Mouse (Mus musculus): ENCODE measurements around the gene Sh3bgrl2. TPM values are rescaled to one million over a fixed set of nuclear protein-coding genes. Genes with fewer than 3 reads are reported as not detected.
A peak's percentile ranks its signal among the peaks of the same experiment; 100 is the strongest.

Sh3bgrl2 gene
- polyA plus RNA-seq, 1 experiment, result 6.2 TPM

- Histone ChIP-seq H3K27ac (ENCODE audit: insufficient read depth, low read depth, low read length) (no peak overlapping the region), H3K27me3 (ENCODE audit: control insufficient read depth, insufficient read depth, low read length) (no peaks in the 10 kb centered on the region), H3K36me3 (ENCODE audit: control insufficient read depth, insufficient read depth, low read length) (no peaks in the 10 kb centered on the region), H3K4me3 (ENCODE audit: low read depth, low read length) (no peak overlapping the region), H3K4me1 (ENCODE audit: control insufficient read depth, insufficient read depth, insufficient read length, low read length) (peaks cover 24% of the 10 kb centered on the region; the same call in 1 of the 2 replicates)
- no peak for TF ChIP-seq POLR2A (IDR thresholded peaks at IDR 0.05; ENCODE audit: low read depth, low read length)
- TF ChIP-seq CTCF (IDR thresholded peaks at IDR 0.05; ENCODE audit: extremely low read depth, insufficient read length, insufficient replicate concordance, low read depth, low read length), result no peak
- 54% methylated on average over 2 of the region's 2 CpGs for WGBS
Observed at GRCm38 (mm10) chr9:83537510-83537909, 10.6 kb upstream of the Sh3bgrl2 start.

- TF ChIP-seq CTCF (IDR thresholded peaks at IDR 0.05; ENCODE audit: extremely low read depth, insufficient read length, insufficient replicate concordance, low read depth, low read length) (no peak), POLR2A (IDR thresholded peaks at IDR 0.05; ENCODE audit: low read depth, low read length) (no peak)
- WGBS, result 53% methylated on average over 15 of the region's 15 CpGs
Observed at GRCm38 (mm10) chr9:83537921-83538536, 10.1 kb upstream of the Sh3bgrl2 start.

GRCm38 (mm10) chr9:83539809-83540491 is 8.2 kb upstream of the Sh3bgrl2 start:
- peak overlapping the region; percentile 67 for H3K27ac ChIP-seq (ENCODE audit: insufficient read depth, low read depth, low read length)
- 70% methylated on average over 14 of the region's 14 CpGs for WGBS
- H3K4me1 ChIP-seq (ENCODE audit: control insufficient read depth, insufficient read depth, insufficient read length, low read length), result peaks cover 15% of the 10 kb centered on the region; the same call in 1 of the 2 replicates
- no peaks in the 10 kb centered on the region for H3K27me3 ChIP-seq (ENCODE audit: control insufficient read depth, insufficient read depth, low read length)
- H3K36me3 ChIP-seq (ENCODE audit: control insufficient read depth, insufficient read depth, low read length), result no peaks in the 10 kb centered on the region
- TF ChIP-seq POLR2A (IDR thresholded peaks at IDR 0.05; ENCODE audit: low read depth, low read length) (no peak), CTCF (IDR thresholded peaks at IDR 0.05; ENCODE audit: extremely low read depth, insufficient read length, insufficient replicate concordance, low read depth, low read length) (no peak)
- H3K4me3 ChIP-seq (ENCODE audit: low read depth, low read length), result no peak overlapping the region

More at GRCm38 (mm10) chr9:83537921-83538536, 10.1 kb upstream of the Sh3bgrl2 start:
- Histone ChIP-seq H3K27me3 (ENCODE audit: control insufficient read depth, insufficient read depth, low read length) (no peaks in the 10 kb centered on the region), H3K4me3 (ENCODE audit: low read depth, low read length) (no peak overlapping the region), H3K36me3 (ENCODE audit: control insufficient read depth, insufficient read depth, low read length) (no peaks in the 10 kb centered on the region), H3K4me1 (ENCODE audit: control insufficient read depth, insufficient read depth, insufficient read length, low read length) (peaks cover 24% of the 10 kb centered on the region; the same call in 1 of the 2 replicates), H3K27ac (ENCODE audit: insufficient read depth, low read depth, low read length) (no peak overlapping the region)

- TF ChIP-seq CTCF (IDR thresholded peaks at IDR 0.05; ENCODE audit: extremely low read depth, insufficient read length, insufficient replicate concordance, low read depth, low read length) (no peak), POLR2A (IDR thresholded peaks at IDR 0.05; ENCODE audit: low read depth, low read length) (no peak)
- Histone ChIP-seq H3K4me3 (ENCODE audit: low read depth, low read length) (no peak overlapping the region), H3K36me3 (ENCODE audit: control insufficient read depth, insufficient read depth, low read length) (no peaks in the 10 kb centered on the region), H3K4me1 (ENCODE audit: control insufficient read depth, insufficient read depth, insufficient read length, low read length) (peaks cover 12% of the 10 kb centered on the region; the same call in 1 of the 2 replicates), H3K27ac (ENCODE audit: insufficient read depth, low read depth, low read length) (peak overlapping the region; percentile 67), H3K27me3 (ENCODE audit: control insufficient read depth, insufficient read depth, low read length) (no peaks in the 10 kb centered on the region)
- WGBS, result 31% methylated on average over 4 of the region's 4 CpGs
Observed at GRCm38 (mm10) chr9:83540492-83540857, 7.7 kb upstream of the Sh3bgrl2 start.

- Histone ChIP-seq H3K27me3 (ENCODE audit: control insufficient read depth, insufficient read depth, low read length) (no peaks in the 10 kb centered on the region), H3K4me3 (ENCODE audit: low read depth, low read length) (no peak overlapping the region), H3K4me1 (ENCODE audit: control insufficient read depth, insufficient read depth, insufficient read length, low read length) (peaks cover 16% of the 10 kb centered on the region; the same call in 1 of the 2 replicates), H3K36me3 (ENCODE audit: control insufficient read depth, insufficient read depth, low read length) (no peaks in the 10 kb centered on the region), H3K27ac (ENCODE audit: insufficient read depth, low read depth, low read length) (peak overlapping the region; percentile 67)
- 37% methylated on average over 3 of the region's 3 CpGs for WGBS
- TF ChIP-seq POLR2A (IDR thresholded peaks at IDR 0.05; ENCODE audit: low read depth, low read length) (no peak), CTCF (IDR thresholded peaks at IDR 0.05; ENCODE audit: extremely low read depth, insufficient read length, insufficient replicate concordance, low read depth, low read length) (no peak)
Observed at GRCm38 (mm10) chr9:83540975-83541374, 7.2 kb upstream of the Sh3bgrl2 start.

GRCm38 (mm10) chr9:83545240-83545639 is 2.9 kb upstream of the Sh3bgrl2 start:
- Histone ChIP-seq H3K4me1 (ENCODE audit: control insufficient read depth, insufficient read depth, insufficient read length, low read length) (peaks cover 13% of the 10 kb centered on the region; the same call in 1 of the 2 replicates), H3K36me3 (ENCODE audit: control insufficient read depth, insufficient read depth, low read length) (no peaks in the 10 kb centered on the region), H3K27me3 (ENCODE audit: control insufficient read depth, insufficient read depth, low read length) (no peaks in the 10 kb centered on the region), H3K27ac (ENCODE audit: insufficient read depth, low read depth, low read length) (peak overlapping the region; percentile 77), H3K4me3 (ENCODE audit: low read depth, low read length) (no peak overlapping the region)
- TF ChIP-seq POLR2A (IDR thresholded peaks at IDR 0.05; ENCODE audit: low read depth, low read length) (no peak), CTCF (IDR thresholded peaks at IDR 0.05; ENCODE audit: extremely low read depth, insufficient read length, insufficient replicate concordance, low read depth, low read length) (no peak)

GRCm38 (mm10) chr9:83546316-83546715 is 1.8 kb upstream of the Sh3bgrl2 start:
- 64% methylated on average over 7 of the region's 7 CpGs for WGBS
- Histone ChIP-seq H3K4me1 (ENCODE audit: control insufficient read depth, insufficient read depth, insufficient read length, low read length) (peaks cover 11% of the 10 kb centered on the region; the same call in 1 of the 2 replicates), H3K27ac (ENCODE audit: insufficient read depth, low read depth, low read length) (peak overlapping the region; percentile 52; the same call in 1 of the 2 replicates), H3K27me3 (ENCODE audit: control insufficient read depth, insufficient read depth, low read length) (no peaks in the 10 kb centered on the region), H3K4me3 (ENCODE audit: low read depth, low read length) (no peak overlapping the region), H3K36me3 (ENCODE audit: control insufficient read depth, insufficient read depth, low read length) (no peaks in the 10 kb centered on the region)
- TF ChIP-seq POLR2A (IDR thresholded peaks at IDR 0.05; ENCODE audit: low read depth, low read length) (no peak), CTCF (IDR thresholded peaks at IDR 0.05; ENCODE audit: extremely low read depth, insufficient read length, insufficient replicate concordance, low read depth, low read length) (no peak)
